Mouse (Mus musculus) midbrain, postnatal 0 days (tissue): Measurements from ENCODE around the gene N4bp1. TPM values are rescaled to one million over a fixed set of nuclear protein-coding genes. Genes with fewer than 3 reads are reported as not detected.

Source experiments
- ATAC-seq: fragments of 200-750 bp; cut with Nextera tagmentation; 2 replicates; pipeline ENCODE4 v1.8.0; 2017; ENCODE audit warnings: moderate number of reproducible peaks, mild to moderate bottlenecking, moderate TSS enrichment, moderate library complexity; ENCODE audit not compliant: low FRiP score
- DNase-seq: peaks from one replicate; pipeline ENCODE4 v3.0.0-alpha.2; 2015; ENCODE audit warnings: low spot score
- H3K27ac ChIP-seq: fragments of 300-500 bp; sonication (generic); 2 replicates; pipeline ENCODE4 v1.5.1; 2014; ENCODE audit warnings: low read depth, mild to moderate bottlenecking, low read length, mixed read lengths
- H3K27me3 ChIP-seq: fragments of 300-500 bp; sonication (generic); 2 replicates; pipeline ENCODE4 v1.6.1; 2014; ENCODE audit warnings: low read length, control low read depth, mixed read lengths; ENCODE audit not compliant: insufficient read depth
- H3K36me3 ChIP-seq: fragments of 300-500 bp; sonication (generic); 2 replicates; pipeline ENCODE4 v1.6.1; 2014; ENCODE audit warnings: low read length, control low read depth, mixed read lengths; ENCODE audit not compliant: insufficient read depth
- H3K4me1 ChIP-seq: fragments of 300-500 bp; sonication (generic); 2 replicates; pipeline ENCODE4 v1.6.1; 2014; ENCODE audit warnings: mild to moderate bottlenecking, control low read depth, antibody characterized with exemption, low read length, mixed read lengths; ENCODE audit not compliant: insufficient read depth
- H3K4me2 ChIP-seq: fragments of 300-500 bp; sonication (generic); 2 replicates; pipeline ENCODE4 v1.6.1; 2014; ENCODE audit warnings: low read depth, mild to moderate bottlenecking, low read length, mixed read lengths; ENCODE audit not compliant: poor library complexity, severe bottlenecking
- H3K4me3 ChIP-seq: fragments of 300-500 bp; sonication (generic); 2 replicates; pipeline ENCODE4 v1.5.1; 2014; ENCODE audit warnings: low read depth, mild to moderate bottlenecking, low read length, moderate library complexity
- H3K9ac ChIP-seq: fragments of 300-500 bp; sonication (generic); replicated peaks from 2 replicates; pipeline ENCODE4 v1.6.1; 2014; ENCODE audit warnings: mild to moderate bottlenecking, low read length, moderate library complexity, mixed read lengths; ENCODE audit not compliant: poor library complexity, severe bottlenecking
- H3K9me3 ChIP-seq: fragments of 300-500 bp; sonication (generic); 2 replicates; pipeline ENCODE4 v1.6.1; 2016; ENCODE audit warnings: low read length, control low read depth
- CTCF ChIP-seq: IDR thresholded peaks from 2 replicates; pipeline ENCODE4 v1.5.1; 2016; ENCODE audit warnings: antibody characterized with exemption, mild to moderate bottlenecking
- WGBS: fragments of 180-500 bp; shearing (Covaris S2); extraction: QIAGEN DNeasy Blood & Tissue Kit; methylation state at CpG from one replicate; pipeline ENCODE4 v1.1.7; 2014; 5-methylcytosine and 5-hydroxymethylcytosine counted together
- polyA plus RNA-seq: library from polyadenylated mRNA; unstranded; fragments of >200 nt; fragmentation: Nextera tagmentation; extraction: Ambion mirVana; gene quantifications from 2 replicates; pipeline ENCODE4 v1.2.1, GENCODE M21; 2015
- total RNA-seq: library from RNA; depleted of rRNA; stranded (reverse); fragments of >200 nt; gene quantifications from 2 replicates; pipeline ENCODE4 v1.2.3, GENCODE M21; 2014; rRNA removed

The N4bp1 gene
- total and polyA plus RNA-seq, 2 experiments from 2014 or later, result 5.8 to 16.0 TPM

DNA sequence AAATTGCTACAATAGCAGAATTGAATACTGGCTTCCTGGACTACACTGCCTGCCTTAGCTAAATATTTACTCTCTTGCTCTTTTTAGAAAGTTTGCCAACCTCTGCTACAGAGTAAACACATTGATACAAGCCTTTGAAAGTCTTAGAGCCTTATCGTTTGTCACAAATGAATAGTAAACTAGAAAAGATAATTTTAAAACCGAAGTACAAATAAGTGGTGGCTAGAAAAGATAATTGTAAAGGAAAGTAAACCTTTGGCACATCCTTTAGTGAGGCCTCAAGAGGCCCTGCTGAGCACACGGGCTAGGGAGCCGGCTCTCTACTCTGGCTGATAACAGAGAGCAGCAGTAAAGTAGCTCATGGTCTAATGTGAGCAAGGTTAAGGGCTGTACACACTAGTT lies 126.0 kb downstream of the N4bp1 start:
- Histone ChIP-seq H3K27ac (no peak overlapping the region), H3K36me3 (no peaks in the 10 kb centered on the region), H3K9me3 (no peaks in the 10 kb centered on the region), H3K27me3 (no peaks in the 10 kb centered on the region), H3K4me2 (no peak overlapping the region), H3K9ac (no peak overlapping the region), H3K4me1 (no peaks in the 10 kb centered on the region), H3K4me3 (no peak overlapping the region)
- DNase-seq, result no peak
- no peak for ATAC-seq
- TF ChIP-seq CTCF, result no peak
- 65% methylated on average over 4 of the region's 4 CpGs for WGBS

DNA sequence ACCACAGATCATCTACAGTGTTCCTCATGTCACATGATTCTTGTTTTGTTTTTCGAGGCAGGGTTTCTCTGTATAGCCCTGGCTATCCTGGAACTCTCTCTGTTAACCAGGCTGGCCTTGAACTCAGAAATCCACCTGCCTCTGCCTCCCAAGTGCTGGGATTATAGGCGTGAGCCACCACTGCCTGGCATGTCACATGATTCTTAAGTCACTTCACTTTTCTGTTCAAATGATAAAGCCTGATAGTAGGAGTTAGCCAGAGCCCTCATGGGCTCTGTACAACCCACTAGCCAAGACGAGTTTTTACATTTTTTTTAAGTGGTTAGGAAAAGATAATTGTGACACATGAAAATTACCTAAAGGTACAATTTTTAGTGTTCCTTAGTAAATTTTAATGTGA lies 126.4 kb downstream of the N4bp1 start:
- 86% methylated on average over 3 of the region's 3 CpGs for WGBS
- ATAC-seq, result no peak

More for the DNA sequence above, 126.4 kb downstream of the N4bp1 start:
- no peak for DNase-seq
- no peaks in the 10 kb centered on the region for H3K4me1 ChIP-seq
- H3K4me3 ChIP-seq, result no peak overlapping the region
- H3K27me3 ChIP-seq, result no peaks in the 10 kb centered on the region
- H3K9me3 ChIP-seq, result no peaks in the 10 kb centered on the region
- no peak overlapping the region for H3K27ac ChIP-seq
- H3K36me3 ChIP-seq, result no peaks in the 10 kb centered on the region
- no peak overlapping the region for H3K4me2 ChIP-seq
- TF ChIP-seq CTCF, result no peak
- H3K9ac ChIP-seq, result no peak overlapping the region

Other genes starting within 250 kb of the N4bp1 start
- gene Gm10638, start 139.6 kb downstream of the N4bp1 start, total RNA-seq, result 1.5 and 1.9 TPM in 2 replicates
- gene Gm10638, start 139.6 kb downstream of the N4bp1 start, polyA plus RNA-seq, result 6.1 TPM in 2 replicates
- gene Siah1a, start 139.3 kb downstream of the N4bp1 start, total RNA-seq, result 72.7 and 82.6 TPM in 2 replicates
- 58.4 and 63.3 TPM in 2 replicates for gene Siah1a, start 139.3 kb downstream of the N4bp1 start, polyA plus RNA-seq